Mouse (Mus musculus) CH12F3 (cell line): ENCODE results near the gene Lcn3.
"Not testable (repeated sequence)": the region's sequence is repeated elsewhere in the genome, so short reads cannot be mapped to it uniquely, and the experiment has no call there.

Experiments
- in situ Hi-C: fragments of 300-500 bp; cut with MboI; formaldehyde crosslinking; loops from 2 replicates; pipeline ENCODE4 v1.14.3; 2020; ENCODE audit warnings: low sequenced_read_pairs

Gene Lcn3

DNA sequence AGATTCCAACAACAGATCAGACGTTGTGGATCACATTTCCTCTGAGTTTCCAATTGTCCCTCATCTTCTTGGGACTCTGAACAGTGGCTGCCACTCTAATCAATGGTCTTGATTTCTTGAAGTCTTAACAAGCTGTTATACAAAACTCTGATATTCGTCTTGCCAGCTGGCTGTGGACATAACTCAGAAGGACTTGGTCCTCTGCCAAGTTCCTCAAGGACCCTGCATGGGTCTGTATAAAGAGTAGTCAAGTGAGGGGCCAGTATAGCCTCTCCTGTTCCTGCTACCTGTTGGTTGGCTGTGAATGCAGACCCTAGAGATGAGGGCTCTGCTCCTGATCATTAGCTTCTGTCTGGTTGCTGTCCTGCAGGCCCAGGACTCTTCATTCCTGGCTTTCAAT is at the start of gene Lcn3:
Gene Lcn3 (plus strand): TSS at position 301 of the 400 bp plus-strand sequence.
- in situ Hi-C loops: no loop called here

DNA sequence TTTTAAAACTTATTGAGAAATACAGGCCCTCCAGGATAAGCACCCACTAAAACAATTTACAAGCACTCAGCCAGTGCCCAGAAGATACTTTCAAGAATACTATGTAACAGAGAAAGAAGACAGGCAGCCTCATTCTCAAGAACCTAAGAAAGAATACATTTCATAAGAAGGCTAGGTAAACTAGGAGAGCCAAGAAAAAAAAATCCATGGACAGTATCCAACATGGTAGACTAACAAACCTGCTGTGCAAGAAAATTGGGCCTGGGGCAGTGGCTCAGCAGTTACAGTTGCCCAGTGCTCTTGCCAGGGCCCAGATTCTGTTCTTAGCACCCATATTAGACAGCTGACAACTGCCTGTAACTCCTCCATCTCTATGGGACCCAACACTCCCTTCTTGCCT is 48.1 kb upstream of the Lcn3 start:
- in situ Hi-C loops: no loop called here

DNA sequence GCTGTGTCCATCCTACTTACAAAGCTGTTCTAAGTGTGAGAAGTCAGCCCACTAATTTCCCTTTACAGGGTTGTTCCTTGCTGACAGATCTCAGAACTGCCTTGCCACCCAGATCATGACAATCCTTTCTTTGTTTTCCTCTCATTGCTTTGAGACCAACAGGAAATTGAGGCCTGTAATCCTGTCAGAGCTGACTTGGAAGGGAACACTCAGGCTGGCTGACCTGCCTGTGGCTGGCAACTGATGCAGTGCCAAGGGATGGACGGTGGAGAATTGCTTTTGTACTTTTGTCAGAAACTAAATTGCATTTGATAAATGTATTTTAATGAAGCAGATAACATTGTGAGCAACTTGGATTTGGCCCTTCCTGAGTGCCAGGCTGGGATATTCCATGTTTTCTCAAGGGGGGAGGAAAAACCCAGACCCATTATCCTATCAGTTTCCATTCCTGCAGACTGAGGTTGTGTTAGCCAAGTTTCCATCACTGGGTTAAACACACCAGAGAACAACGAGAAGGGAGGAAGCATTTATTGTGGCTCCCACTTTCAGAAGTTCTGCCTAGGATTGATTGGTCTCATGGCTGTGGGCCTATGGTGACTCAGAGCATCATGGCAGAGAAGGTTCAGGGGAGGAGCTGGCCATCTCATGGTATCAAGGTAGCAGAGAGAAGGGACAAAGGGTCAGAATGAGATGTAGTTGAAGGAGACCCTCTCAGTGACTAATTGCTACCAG is 32.0 kb upstream of the Lcn3 start:
- in situ Hi-C loops: no loop called here

DNA sequence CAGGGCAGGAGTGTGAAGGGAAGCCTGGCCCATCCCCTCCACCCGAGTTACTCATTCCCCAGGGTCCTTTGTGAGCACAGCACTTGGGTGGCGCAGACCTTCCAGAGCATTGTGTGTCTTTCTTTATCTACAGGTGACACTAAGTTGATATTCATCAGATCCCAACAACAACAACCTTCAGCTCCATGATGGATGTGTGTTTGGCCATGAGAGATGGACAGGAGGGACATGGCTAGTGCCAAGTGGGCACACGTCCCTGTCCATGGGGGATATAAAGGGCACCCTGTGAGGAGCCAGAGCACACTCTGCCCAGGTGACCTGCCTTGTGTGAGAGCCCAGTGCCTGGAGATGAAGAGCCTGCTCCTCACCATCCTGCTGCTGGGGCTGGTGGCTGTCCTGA is 28.7 kb upstream of the Lcn3 start, which contains the start of gene Obp2b:
Gene Obp2b (plus strand): TSS at position 301 of the 400 bp plus-strand sequence.
- in situ Hi-C loops: not testable (repeated sequence)

DNA sequence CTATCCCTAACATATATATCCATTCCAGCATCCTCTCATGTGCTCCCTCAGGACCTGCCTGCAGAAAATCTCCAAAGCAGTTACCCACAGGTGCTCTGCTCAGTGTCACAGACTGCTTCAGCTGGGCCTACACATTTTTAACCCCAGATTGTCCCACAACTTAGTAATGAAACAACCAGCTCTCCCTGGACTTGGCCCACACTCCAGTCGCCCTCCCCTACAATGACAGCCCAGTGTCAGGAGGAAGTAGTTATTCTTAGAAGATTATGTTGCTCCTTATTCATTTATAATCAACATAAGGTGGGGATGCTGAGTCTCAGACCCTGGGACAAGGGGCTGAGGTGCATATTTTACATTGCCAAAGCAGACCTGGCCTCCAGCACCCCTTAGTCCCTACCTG is 23.7 kb upstream of the Lcn3 start:
- in situ Hi-C loops: no loop called here

DNA sequence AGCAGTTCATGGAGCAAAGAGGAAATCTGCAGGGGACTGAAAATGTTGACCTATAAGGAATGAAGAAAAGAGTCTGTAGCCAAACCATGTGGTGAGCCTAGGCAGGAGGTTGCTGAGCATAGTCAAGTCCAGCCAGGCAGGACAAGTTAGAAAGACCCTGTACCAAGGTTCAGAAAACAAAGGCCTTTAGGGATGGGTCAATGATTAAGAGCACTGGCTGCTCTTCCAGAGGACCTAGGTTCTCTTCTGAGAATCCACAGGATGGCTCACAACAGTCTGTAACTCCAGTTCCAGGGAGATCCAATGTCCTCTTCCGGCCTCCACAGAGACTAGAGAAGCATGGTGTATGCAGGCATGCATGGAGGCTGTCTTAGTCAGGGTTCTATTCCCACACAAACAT is 11.2 kb upstream of the Lcn3 start:
- in situ Hi-C loops: no loop called here

DNA sequence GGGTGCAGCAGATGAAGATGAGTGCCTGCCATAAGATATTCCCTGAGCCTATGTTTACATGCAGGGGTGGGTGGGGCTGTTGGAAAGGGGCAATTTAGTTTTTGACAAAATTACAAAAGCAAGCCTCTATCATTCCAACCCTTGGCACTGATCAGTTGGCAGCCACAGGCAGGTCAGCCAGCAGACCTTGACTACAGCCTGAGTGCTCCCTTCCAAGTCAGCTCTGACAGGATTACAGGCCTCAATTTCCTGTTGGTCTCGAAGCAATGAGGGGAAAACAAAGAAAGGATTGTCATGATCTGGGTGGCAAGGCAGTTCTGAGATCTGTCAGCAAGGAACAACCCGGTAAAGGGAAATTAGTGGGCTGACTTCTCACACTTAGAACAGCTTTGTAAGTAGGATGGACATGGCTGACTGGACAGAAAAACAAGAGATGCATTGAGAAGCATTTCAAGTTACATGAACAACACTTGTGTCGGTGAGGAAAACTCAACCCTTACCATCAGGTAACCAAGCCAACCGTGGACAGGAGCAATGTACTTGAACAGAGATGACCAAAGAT is 7.2 kb upstream of the Lcn3 start:
- in situ Hi-C loops: no loop called here

DNA sequence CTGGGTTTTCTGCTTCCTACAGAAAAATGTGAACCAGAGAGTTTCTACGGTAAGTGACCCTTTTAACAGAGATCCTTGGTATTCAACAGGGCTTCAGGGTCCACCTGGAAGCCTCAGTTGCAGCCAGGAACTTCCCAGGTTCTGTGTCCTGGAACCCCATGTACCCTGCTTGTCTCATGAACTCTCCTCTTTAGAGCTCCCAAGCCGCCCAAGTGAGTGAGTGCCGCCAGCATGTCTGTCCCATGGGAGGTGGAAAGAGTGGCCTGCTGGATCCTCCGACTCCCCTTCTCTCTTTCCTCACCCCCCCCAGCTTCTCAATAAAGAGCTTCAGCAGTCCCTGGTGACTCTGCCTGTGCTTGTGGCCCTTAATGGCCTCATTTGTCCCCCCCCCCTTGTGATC is 2.4 kb downstream of the Lcn3 start:
- in situ Hi-C loops: no loop called here

DNA sequence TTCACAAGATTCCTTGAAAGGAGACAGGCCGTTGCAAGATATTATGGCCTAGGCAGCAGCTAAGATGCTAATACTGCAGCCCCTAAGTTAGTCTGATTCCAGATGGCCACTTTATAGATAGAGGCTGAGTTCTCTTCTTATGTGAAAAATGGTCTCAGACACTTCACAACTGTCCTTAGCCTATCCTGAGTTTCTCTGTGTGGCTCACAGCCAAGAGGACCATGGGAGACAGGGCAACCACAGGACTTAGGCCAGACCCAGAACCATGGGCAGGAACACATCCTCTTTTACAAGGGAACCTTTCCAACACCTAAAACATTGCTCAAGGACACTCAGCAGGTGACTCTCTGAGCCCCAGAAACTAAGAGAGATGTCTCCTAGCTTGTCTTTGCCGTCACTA is 8.1 kb downstream of the Lcn3 start:
- in situ Hi-C loops: no loop called here

DNA sequence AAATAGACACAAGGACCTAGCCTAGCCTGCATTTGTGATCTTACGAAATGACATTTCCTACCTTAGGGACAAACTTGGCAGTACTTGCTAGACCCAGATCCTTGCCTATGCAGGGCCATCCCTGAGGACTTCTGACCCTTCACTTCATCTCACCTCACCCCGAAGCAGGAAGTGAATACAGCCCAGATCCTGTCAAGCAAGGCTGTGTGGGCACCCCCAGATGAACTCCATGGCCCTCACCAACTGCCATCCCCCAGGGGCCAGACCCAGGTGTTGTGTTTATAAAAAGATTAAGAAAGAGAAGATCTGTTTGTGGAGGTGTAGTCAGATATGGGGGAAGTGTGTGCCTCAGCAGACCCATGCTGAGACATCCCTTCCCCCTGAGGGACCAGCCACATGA is 9.3 kb downstream of the Lcn3 start:
- in situ Hi-C loops: no loop called here

DNA sequence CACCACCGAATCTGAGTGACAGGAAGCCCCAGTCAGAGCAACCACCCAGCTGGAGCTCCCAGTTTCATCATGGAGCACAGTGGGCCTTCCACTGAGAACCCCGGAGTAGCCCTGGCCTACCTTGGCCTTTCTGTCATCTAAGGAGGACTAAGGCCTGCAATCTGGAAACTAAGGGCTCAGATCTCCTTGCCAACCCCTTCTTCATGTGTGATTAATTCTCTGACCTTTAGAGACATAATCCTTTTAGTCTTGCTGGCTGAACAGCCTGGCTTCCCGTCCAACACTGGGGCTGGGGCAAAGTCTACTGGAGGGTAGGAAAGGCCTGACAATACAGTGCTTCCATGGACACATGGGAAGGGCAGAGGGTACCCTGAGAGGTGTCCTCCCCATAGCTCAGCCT is 10.6 kb downstream of the Lcn3 start:
- in situ Hi-C loops: no loop called here

DNA sequence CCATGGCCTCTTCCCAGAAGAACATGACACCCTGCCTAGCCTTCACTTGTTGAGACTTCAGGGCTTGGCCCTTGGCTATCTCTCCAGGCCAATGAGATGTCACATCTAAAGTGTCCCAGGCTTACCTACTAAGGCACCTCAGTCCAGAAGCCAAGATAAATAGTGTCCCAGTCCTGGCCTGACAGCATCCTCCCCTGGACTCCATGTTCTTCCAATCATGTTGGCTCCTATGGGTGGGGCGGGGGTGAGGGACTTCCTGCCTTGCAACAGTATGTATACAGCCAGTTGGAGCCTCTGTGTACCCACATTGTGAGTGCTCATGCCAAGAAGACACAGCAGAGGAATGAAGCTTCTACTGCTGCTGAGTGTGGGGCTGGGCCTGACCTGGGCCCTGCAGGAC is 11.3 kb downstream of the Lcn3 start, which contains the start of gene Lcn11:
Gene Lcn11 (plus strand): TSS at position 301 of the 400 bp plus-strand sequence.
- in situ Hi-C loops: no loop called here

DNA sequence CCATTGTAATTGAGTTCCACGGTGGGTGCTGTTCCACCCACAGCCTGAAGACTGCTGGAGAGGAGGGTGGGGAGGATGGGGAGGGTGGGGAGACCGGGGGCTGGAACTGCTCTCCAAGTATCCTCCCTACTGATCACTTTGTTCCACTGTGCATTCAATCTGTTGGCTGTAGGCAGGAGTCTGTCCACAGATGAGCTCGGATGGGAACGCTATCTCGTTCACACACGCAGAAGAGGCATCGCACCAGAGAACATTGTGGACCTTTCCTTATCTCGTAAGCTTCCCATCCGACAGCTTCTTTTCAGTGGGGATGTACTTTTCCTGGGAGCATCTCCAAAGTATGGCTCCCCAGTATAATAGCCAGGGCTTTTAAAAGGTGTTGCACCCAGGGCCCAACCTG is 13.7 kb downstream of the Lcn3 start:
- in situ Hi-C loops: no loop called here

DNA sequence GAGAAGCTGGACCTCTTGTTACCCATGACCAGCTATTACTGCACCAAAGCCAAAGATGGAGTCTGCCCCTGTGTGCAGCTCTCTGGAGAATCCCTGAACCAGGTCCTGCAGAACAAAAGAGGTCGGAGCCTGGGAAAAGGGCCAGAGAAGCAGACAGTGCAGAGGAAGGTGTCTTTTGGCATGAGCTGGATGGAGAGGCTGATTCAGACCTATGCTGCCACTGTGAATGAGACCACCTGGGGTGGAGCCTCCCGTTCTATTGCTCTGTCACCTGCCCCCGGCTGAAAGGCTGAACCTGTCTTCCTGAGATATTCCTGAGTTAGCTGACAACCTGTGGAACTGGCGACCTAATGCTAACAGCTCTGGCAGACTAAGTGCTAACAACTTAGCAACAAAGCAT is 15.6 kb downstream of the Lcn3 start:
- in situ Hi-C loops: no loop called here

DNA sequence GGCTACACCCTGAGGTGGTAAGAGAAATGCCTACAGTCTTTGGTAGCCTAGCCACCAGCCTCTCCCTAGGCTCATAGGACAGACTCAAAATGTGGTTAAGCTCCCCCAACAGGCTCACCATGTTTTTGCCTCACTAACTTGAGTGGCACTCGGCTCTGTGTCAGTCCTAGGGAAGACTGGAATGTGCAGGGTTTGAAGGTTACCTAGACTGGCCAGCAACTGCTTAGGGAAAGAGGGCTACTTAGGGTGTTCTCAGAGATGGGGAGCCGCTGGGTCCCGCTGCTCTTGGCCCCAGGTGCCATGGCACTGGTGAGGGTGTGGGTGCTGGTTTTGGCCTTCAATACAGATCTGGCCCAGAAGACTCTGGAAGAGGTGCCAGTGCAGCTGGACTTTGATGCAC is 16.6 kb downstream of the Lcn3 start, which contains the start of gene Gm13539:
Gene Gm13539 (plus strand): TSS at position 301 of the 400 bp plus-strand sequence.
- in situ Hi-C loops: no loop called here

DNA sequence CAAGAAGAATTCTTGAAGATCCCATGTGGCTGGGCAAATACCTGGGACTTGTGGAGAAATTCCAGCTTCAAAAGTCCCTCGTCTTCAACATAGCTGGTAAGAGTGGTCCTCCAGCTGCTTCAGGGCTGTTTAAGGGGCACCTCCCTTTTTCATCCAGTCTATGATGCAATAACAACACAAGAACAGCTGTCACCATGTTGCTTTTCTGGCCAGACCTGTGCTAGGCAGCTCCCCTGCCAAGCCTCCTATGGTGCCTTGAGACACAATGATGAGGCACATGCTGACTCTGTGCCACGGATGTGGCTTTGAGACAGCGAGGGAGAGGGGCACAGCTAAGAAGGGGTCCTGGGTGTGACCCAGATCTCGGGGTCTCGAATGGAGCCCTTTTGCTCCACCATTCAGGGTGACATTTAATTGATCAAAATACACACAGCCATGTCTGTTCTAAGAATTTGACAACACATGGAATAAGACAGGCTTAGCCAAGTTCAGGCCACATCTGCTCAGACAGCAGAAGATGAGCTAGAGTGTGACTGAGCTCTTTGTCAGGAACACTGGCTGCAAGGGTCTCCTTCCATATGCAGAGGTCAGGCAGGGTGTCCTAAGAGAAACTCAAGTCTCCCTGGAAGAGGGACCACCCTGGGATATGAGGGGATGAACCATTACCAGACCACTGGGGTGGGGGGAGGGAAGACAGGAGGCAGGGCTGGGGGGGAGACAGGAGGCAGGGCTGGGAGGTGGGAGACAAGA is 20.4 kb downstream of the Lcn3 start:
- in situ Hi-C loops: no loop called here

DNA sequence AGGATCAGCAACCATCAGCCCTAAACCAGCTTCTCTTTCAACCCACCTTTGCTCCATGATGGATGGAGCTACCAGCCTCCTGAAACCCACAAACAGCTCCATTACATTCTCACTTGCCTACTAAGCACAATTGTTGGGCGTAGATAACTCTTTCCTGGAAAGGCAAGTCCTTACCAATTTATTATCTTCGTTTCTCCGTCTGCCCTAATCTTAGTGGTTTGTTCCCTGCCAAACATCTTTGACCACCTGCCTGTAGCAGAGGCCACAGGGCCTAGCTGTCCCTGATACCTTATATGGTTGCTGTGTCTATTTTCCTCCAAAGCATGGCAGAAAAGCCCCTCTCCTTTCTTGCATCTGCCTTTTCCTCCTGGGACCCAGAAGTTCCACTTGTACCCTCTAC is 23.7 kb downstream of the Lcn3 start:
- in situ Hi-C loops: no loop called here

DNA sequence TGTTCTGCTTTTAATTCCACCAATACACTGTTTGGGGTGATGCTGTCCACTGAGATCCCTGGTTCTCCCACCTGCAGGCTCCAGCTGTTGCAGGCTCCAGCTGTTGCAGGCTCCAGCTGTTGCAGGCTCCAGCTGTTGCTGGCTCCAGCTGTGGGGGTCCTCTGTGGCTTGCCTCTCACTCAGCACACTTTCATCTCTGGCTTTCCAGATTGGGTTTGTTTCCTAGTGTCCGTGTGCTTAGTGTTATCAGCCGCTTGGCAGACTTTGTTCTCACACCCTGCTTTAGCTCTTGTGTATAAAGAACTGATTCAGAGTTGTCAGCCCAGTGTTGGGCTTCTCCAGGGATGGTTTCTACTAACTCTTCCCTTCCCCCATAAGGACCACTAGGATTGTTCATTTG is 32.3 kb downstream of the Lcn3 start:
- in situ Hi-C loops: no loop called here

DNA sequence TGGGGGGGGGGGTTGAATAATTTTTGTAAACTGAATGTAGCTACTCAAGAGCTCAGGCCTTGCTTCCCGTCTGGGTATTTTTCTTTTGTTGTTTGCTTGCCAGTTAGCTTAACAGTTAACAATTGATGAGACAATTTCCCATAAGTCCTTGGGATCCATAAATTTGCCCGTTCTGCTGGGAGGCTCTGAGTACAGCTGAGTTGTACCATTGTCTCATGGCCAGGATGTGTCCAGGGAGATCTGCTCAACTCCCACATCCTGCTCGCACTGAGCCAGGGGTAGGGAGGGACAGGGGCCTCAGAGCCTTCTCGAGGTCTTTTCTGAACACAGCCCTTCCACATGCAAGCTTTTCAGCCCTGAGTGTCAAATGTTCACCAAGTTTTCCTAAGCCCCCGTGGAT is 32.7 kb downstream of the Lcn3 start:
- in situ Hi-C loops: no loop called here

DNA sequence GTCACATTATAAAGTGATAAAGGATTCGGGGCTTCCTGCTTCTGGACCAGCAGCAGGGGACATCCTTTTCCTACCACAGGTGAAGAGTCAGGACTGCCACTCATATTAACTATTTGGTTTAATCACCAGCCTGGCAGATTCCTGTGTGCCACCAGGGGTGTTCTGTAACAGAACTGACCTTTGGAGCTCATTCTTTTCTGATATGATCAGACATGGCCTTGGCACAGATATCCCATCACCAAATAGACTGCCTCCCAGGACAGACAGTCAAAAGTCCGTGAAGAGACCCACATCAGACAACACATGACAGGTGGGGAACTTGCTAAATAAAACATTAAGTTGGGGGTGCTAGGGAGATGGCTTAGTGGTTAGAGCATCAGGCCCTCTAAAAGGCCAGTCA is 46.3 kb downstream of the Lcn3 start:
- in situ Hi-C loops: no loop called here

DNA sequence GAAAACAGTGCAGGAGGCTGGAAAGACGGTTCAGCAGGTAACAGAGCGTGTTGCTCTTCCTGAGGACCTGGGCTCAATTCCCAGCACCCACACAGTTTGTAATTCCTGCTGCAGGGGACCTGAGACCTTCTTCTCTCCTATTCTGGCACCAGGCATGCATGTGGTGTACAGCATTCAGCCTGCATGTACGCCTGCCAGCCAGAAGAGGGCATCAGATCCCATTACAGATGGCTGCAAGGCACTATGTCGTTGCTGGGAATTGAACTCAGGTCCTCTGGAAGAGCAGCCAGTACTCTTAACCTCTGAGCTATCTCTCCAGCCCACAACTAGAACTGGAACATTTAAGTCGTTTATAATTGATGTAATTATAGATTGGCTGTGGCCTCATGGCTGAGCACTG is 48.0 kb downstream of the Lcn3 start:
- in situ Hi-C loops: no loop called here

DNA sequence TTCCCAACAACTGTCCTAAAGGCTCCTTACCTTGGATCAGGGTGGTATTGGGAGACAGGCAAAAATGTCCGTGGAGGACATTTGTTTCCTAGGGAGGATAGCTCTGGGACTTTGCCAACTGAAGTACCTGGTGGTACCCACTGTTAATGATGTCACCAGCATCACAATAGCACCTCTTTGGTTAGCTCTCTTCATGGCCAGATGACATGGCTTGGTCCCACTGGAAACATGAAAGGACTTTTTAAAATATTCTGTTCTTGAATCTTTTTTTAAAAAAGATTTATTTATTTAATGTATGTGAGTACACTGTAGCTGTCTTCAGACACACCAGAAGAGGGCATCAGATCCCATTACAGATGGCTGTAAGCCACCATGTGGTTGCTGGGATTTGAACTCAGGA is 50.4 kb downstream of the Lcn3 start, which contains the start of gene Glt6d1:
Gene Glt6d1 (minus strand): TSS at position 101 of the 400 bp plus-strand sequence.
- in situ Hi-C loops: not testable (repeated sequence)
